13 mouse cellular contexts compared by ENCODE assay signal in the genomic region with DNA sequence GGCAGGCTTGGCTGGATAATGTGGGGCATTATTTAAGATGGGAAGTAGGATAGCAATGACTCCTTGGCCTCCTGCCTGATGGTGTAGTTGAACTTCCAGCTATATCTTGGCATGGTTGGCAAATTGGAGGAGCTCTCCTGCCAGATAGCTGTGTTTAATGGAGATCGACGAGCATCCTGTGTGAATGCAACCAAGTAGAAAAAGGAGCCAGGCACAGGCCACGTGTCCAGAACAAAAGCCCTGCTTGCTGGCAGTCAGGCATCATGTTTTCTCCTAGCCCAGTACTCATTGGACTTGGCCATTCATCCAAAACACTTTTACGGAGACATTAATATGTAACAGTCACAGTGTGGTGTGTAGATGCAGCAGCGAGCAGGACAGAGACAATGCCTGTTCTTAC.
A peak's percentile ranks its signal among the peaks of the same experiment; 100 is the strongest.
DNase-seq lines count a peak whose midpoint lies in the region; ATAC-seq lines count a peak whose summit lies in the region.
"Had no signal": no experiment of that assay in that cellular context is flagged by ENCODE, and none has a peak within 500 bp of the region (broad histone marks: within the 10 kb centered on the region; RNA-seq: fewer than 3 reads in every experiment).

No protein-coding gene starts in this region.

- ATAC-seq in forebrain, embryonic 13.5 days = peak; percentile 41; the same call in 1 of the 2 replicates
- ATAC-seq in forebrain, embryonic 11.5 days (replicated peaks; ENCODE audit: low FRiP score) = no peak
- ATAC-seq: intestine, embryonic 15.5 days had no signal

- no peak overlapping the region for H3K4me3 ChIP-seq in forebrain, embryonic 13.5 days
- H3K4me3 ChIP-seq in forebrain, embryonic 11.5 days (ENCODE audit: low read depth, low read length) = no peak overlapping the region
- H3K4me3 ChIP-seq: embryonic facial prominence, embryonic 15.5 days; intestine, embryonic 15.5 days; megakaryocyte, embryonic 14.5 days had no signal

- H3K9me3 ChIP-seq in forebrain, embryonic 13.5 days (replicated peaks) = no peaks in the 10 kb centered on the region
- H3K9me3 ChIP-seq in forebrain, embryonic 11.5 days (ENCODE audit: control insufficient read depth, low read length) = no peaks in the 10 kb centered on the region
- H3K9me3 ChIP-seq: embryonic facial prominence, embryonic 15.5 days; intestine, embryonic 15.5 days had no signal

- no peak overlapping the region for H3K9ac ChIP-seq in forebrain, embryonic 13.5 days
- H3K9ac ChIP-seq in forebrain, embryonic 11.5 days (ENCODE audit: low read length) = no peak overlapping the region
- H3K9ac ChIP-seq: embryonic facial prominence, embryonic 15.5 days; intestine, embryonic 15.5 days had no signal

- H3K4me2 ChIP-seq in forebrain, embryonic 13.5 days = no peak overlapping the region
- H3K4me2 ChIP-seq in forebrain, embryonic 11.5 days (ENCODE audit: low read depth, low read length, severe bottlenecking) = no peak overlapping the region
- H3K4me2 ChIP-seq: embryonic facial prominence, embryonic 15.5 days; intestine, embryonic 15.5 days had no signal

- 47% methylated on average over 5 of the region's 5 CpGs for WGBS in forebrain, embryonic 13.5 days
- 72% methylated on average over 5 of the region's 5 CpGs for WGBS in forebrain, embryonic 11.5 days

- no peaks in the 10 kb centered on the region for H3K27me3 ChIP-seq in forebrain, embryonic 13.5 days
- H3K27me3 ChIP-seq in forebrain, embryonic 11.5 days (ENCODE audit: control insufficient read depth, insufficient read depth, low read length) = no peaks in the 10 kb centered on the region
- H3K27me3 ChIP-seq: embryonic facial prominence, embryonic 15.5 days; intestine, embryonic 15.5 days; megakaryocyte, embryonic 14.5 days had no signal

- H3K4me1 ChIP-seq in forebrain, embryonic 13.5 days = no peaks in the 10 kb centered on the region
- H3K4me1 ChIP-seq in forebrain, embryonic 11.5 days (replicated peaks; ENCODE audit: control insufficient read depth, insufficient read depth, low read length) = no peaks in the 10 kb centered on the region
- H3K4me1 ChIP-seq: embryonic facial prominence, embryonic 15.5 days; intestine, embryonic 15.5 days; megakaryocyte, embryonic 14.5 days had no signal

- H3K36me3 ChIP-seq in forebrain, embryonic 13.5 days (ENCODE audit: poor library complexity, severe bottlenecking) = no peaks in the 10 kb centered on the region
- no peaks in the 10 kb centered on the region for H3K36me3 ChIP-seq in forebrain, embryonic 11.5 days (ENCODE audit: control insufficient read depth, insufficient read depth, low read length)
- H3K36me3 ChIP-seq: embryonic facial prominence, embryonic 15.5 days; intestine, embryonic 15.5 days had no signal

- no peak overlapping the region for H3K27ac ChIP-seq in forebrain, embryonic 13.5 days
- H3K27ac ChIP-seq in forebrain, embryonic 11.5 days (ENCODE audit: low read depth, low read length) = no peak overlapping the region
- H3K27ac ChIP-seq: embryonic facial prominence, embryonic 15.5 days; intestine, embryonic 15.5 days had no signal

- no peak for DNase-seq in forebrain, embryonic 11.5 days (ENCODE audit: low spot score)
- DNase-seq in layer of hippocampus, postnatal 14 days (ENCODE audit: low spot score in 2 of 2) = peak; percentile 3 to 29
- DNase-seq in layer of hippocampus, adult 8-10 months (ENCODE audit: low spot score in 2 of 2) = no peak
- DNase-seq in brain, adult 2 months (ENCODE audit: low read depth, low spot score) = peak; percentile 10
- peak; percentile 2 to 4 for DNase-seq in left cerebral cortex, adult 18-20 months (ENCODE audit: low spot score in 2 of 2)
- no peak for DNase-seq in gastrocnemius, postnatal 4 days (ENCODE audit: low spot score in 2 of 2)
- no peak for DNase-seq in cerebellum, adult 9-11 months
- DNase-seq: adrenal gland, adult 8-10 months; heart, adult 11 months had no signal

Comparison
In these comparisons a context has a peak if more than half of its experiments do, and no peak if none do; other contexts are left out.
1. DNase-seq: peak in layer of hippocampus, postnatal 14 days (2 of 2), brain, adult 2 months (single experiment) and left cerebral cortex, adult 18-20 months (2 of 2); none in forebrain, embryonic 11.5 days (single experiment), layer of hippocampus, adult 8-10 months (0 of 2), gastrocnemius, postnatal 4 days (0 of 2) and cerebellum, adult 9-11 months (single experiment).